ENCODE assay signal across 8 mouse cellular contexts in the genomic region with DNA sequence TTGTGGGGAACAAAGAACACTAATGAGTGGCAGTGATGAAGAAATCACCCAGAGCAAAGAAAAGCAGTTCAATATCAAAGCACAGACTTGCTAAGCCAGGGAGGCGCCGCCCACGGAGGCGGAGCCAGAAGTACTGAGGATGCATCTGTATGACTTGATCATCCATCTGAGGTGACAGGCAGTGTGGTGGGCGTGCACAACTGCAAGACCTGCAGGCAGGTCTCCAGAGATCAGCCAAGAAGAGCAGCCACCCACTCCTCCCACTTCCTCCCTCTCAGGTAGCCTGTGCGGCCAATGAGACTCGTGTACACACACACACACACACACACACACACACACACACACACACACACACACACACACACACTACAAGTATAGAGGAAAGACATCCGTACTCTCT.
DNase-seq lines count a peak whose midpoint lies in the region; ATAC-seq and TF ChIP-seq lines count a peak whose summit lies in the region.

No protein-coding gene starts in this region.

- H3K4me1 ChIP-seq in kidney, postnatal 0 days (replicated peaks; ENCODE audit: insufficient read depth, low read length) = 0 out of 2 replicates have a peak, but pooled peaks cover 10% of the 10 kb centered on the region

- H3K9ac ChIP-seq in kidney, postnatal 0 days (ENCODE audit: low read depth, low read length) = no peak overlapping the region

- WGBS in kidney, postnatal 0 days = 16% methylated on average over 8 of the region's 8 CpGs

- no peak for TF ChIP-seq CTCF in kidney, postnatal 0 days (IDR thresholded peaks at IDR 0.05; ENCODE audit: low read depth)

- no peak overlapping the region for H3K4me3 ChIP-seq in kidney, postnatal 0 days (replicated peaks; ENCODE audit: low read depth, low read length)

- H3K27me3 ChIP-seq in kidney, postnatal 0 days (ENCODE audit: insufficient read depth, low read length) = no peaks in the 10 kb centered on the region

- no peaks in the 10 kb centered on the region for H3K9me3 ChIP-seq in kidney, postnatal 0 days (replicated peaks; ENCODE audit: low read length)

- H3K4me2 ChIP-seq in kidney, postnatal 0 days (ENCODE audit: low read length) = no peak overlapping the region

- DNase-seq in frontal cortex, postnatal 25 days (ENCODE audit: low spot score in 2 of 2) = no peak
- peak; percentile 93 for DNase-seq in A20 (ENCODE audit: low read depth, low spot score)
- peak; percentile 79 for DNase-seq in kidney, postnatal 0 days (ENCODE audit: low spot score)
- peak; percentile 54 to 68 for DNase-seq in lung, postnatal 4 days
- peak; percentile 71 to 85 for DNase-seq in thymus, adult 18-20 months
- DNase-seq in gastrocnemius, adult 8-10 months (ENCODE audit: low spot score in 2 of 2) = no peak

- H3K27ac ChIP-seq in kidney, postnatal 0 days = peak overlapping the region; percentile 20; the same call in 1 of the 2 replicates

- ATAC-seq in frontal cortex, adult (ENCODE audit: low TSS enrichment) = peak; percentile 44; the same call in 1 of the 2 replicates
- ATAC-seq in common myeloid progenitor, adult 5-6 weeks (replicated peaks; ENCODE audit: low read depth, poor library complexity, severe bottlenecking) = peak; percentile 72
- peak; percentile 83 for ATAC-seq in kidney, postnatal 0 days (replicated peaks; ENCODE audit: low FRiP score, low read depth)

- no peaks in the 10 kb centered on the region for H3K36me3 ChIP-seq in kidney, postnatal 0 days (ENCODE audit: insufficient read depth, low read length)

Comparison
In these comparisons a context has a peak if more than half of its experiments do, and no peak if none do; other contexts are left out.
1. DNase-seq: peak in A20 (single experiment), kidney, postnatal 0 days (single experiment), lung, postnatal 4 days (2 of 2) and thymus, adult 18-20 months (2 of 2); none in frontal cortex, postnatal 25 days (0 of 2) and gastrocnemius, adult 8-10 months (0 of 2).
2. Peak in every context shown above with its lines, with median percentiles within 50 percentile points of each other: ATAC-seq.